Mouse (Mus musculus) ES-Bruce4 (cell line): ENCODE data around the gene Mab21l3. TPM values are rescaled to one million over a fixed set of nuclear protein-coding genes. Genes with fewer than 3 reads are reported as not detected.

Experiments
- H3K27ac ChIP-seq: 2 replicates; pipeline ENCODE4 v1.5.1; 2012; ENCODE audit warnings: low read length, inconsistent platforms; ENCODE audit not compliant: insufficient read depth
- H3K27me3 ChIP-seq: 2 replicates; pipeline ENCODE4 v1.6.1; 2012; ENCODE audit warnings: mild to moderate bottlenecking, low read length, inconsistent platforms; ENCODE audit not compliant: control insufficient read depth, poor library complexity, insufficient read depth, severe bottlenecking
- H3K36me3 ChIP-seq: 2 replicates; pipeline ENCODE4 v1.6.1; 2012; ENCODE audit warnings: inconsistent platforms, mild to moderate bottlenecking, low read length, moderate library complexity; ENCODE audit not compliant: control insufficient read depth, poor library complexity, insufficient read depth, severe bottlenecking
- H3K4me1 ChIP-seq: one replicate; pipeline ENCODE4 v1.8.1; 2011; ENCODE audit warnings: low read length; ENCODE audit not compliant: control insufficient read depth, insufficient read depth
- H3K4me3 ChIP-seq: 2 replicates; pipeline ENCODE4 v1.5.1; 2011; ENCODE audit warnings: low read depth, mild to moderate bottlenecking, low read length
- H3K9ac ChIP-seq: 2 replicates; pipeline ENCODE4 v1.6.1; 2012; ENCODE audit warnings: low read depth, mild to moderate bottlenecking, inconsistent platforms; ENCODE audit not compliant: poor library complexity, severe bottlenecking
- H3K9me3 ChIP-seq: replicated peaks from 2 replicates; pipeline ENCODE4 v1.6.1; 2012; ENCODE audit warnings: mild to moderate bottlenecking, low read length, inconsistent platforms; ENCODE audit not compliant: control insufficient read depth, poor library complexity, insufficient read depth, severe bottlenecking
- CTCF ChIP-seq: IDR thresholded peaks from one replicate; pipeline ENCODE4 v1.8.1; 2011; ENCODE audit warnings: low read depth, low read length
- EP300 ChIP-seq: IDR thresholded peaks from 2 replicates; pipeline ENCODE4 v1.6.1; 2011; ENCODE audit warnings: low read depth, low read length; ENCODE audit not compliant: insufficient read depth
- POLR2A ChIP-seq: IDR thresholded peaks from one replicate; pipeline ENCODE4 v1.8.1; 2011; ENCODE audit warnings: low read length; ENCODE audit not compliant: insufficient read depth
- polyA plus RNA-seq: library from polyadenylated mRNA; stranded (reverse); fragments of >200 nt; gene quantifications from 2 replicates; pipeline ENCODE4 v1.2.4, GENCODE M21; 2011; ENCODE audit warnings: low read depth; ENCODE audit not compliant: missing spikeins, insufficient read depth, insufficient read length

The Mab21l3 gene
- polyA plus RNA-seq, 1 experiment = 3.8 TPM

GRCm38 (mm10) chr3:101811931-101812330 lies 36.8 kb downstream of the Mab21l3 start:
- TF ChIP-seq EP300 (no peak), POLR2A (no peak), CTCF (no peak)
- Histone ChIP-seq H3K27ac (no peak overlapping the region), H3K9me3 (no peaks in the 10 kb centered on the region)

DNA sequence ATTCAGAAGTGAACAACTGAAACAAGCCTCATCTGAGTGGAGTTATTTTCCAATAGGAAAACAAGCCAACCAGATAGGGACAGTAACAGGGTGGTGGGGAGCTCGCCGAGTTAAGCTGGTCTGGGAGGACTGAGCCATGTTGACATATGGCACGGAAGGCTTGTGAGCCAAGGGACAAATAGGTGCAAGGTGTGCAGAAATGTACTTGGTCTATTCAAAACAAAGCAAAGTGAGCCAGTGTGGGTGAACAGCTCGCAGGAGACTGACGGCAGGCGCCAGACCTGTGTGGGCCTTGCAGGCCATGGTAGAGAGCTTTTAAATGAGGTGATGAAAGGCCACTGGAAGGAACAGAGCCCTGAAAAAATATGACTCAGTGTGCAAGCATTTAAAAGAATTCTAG lies 41.1 kb downstream of the Mab21l3 start:
- Histone ChIP-seq H3K27ac (no peak overlapping the region), H3K4me3 (no peak overlapping the region), H3K27me3 (no peaks in the 10 kb centered on the region), H3K4me1 (no peaks in the 10 kb centered on the region), H3K36me3 (no peaks in the 10 kb centered on the region), H3K9ac (no peak overlapping the region), H3K9me3 (no peaks in the 10 kb centered on the region)
- TF ChIP-seq EP300 = no peak
- TF ChIP-seq CTCF = no peak
- no peak for TF ChIP-seq POLR2A

More at GRCm38 (mm10) chr3:101811931-101812330, 36.8 kb downstream of the Mab21l3 start:
- H3K9ac ChIP-seq = no peak overlapping the region
- H3K36me3 ChIP-seq = no peaks in the 10 kb centered on the region
- H3K4me3 ChIP-seq = no peak overlapping the region
- no peaks in the 10 kb centered on the region for H3K27me3 ChIP-seq
- H3K4me1 ChIP-seq = no peaks in the 10 kb centered on the region

DNA sequence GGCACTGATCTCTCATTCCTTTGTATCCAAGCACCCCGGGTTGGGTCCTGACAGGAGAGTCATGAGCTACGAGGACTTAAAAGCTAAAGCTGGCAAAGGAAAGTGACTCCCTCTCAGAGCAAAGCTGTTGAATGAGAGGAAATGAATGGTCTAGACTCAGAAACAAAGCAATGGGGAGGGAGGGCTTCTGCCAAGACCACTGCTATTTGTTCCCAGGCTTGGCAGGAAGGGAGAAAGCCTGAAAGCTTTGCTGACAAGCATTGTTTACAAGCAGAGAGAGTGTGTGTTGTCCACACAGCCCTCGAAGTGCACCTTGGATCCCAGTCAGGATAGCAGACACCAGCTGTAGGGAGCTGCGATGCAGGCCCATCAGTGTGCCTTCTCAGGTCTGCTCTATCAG lies 41.8 kb downstream of the Mab21l3 start:
- Histone ChIP-seq H3K9ac (no peak overlapping the region), H3K4me1 (no peaks in the 10 kb centered on the region), H3K27me3 (no peaks in the 10 kb centered on the region), H3K27ac (no peak overlapping the region), H3K4me3 (no peak overlapping the region), H3K9me3 (no peaks in the 10 kb centered on the region), H3K36me3 (no peaks in the 10 kb centered on the region)
- TF ChIP-seq CTCF (no peak), POLR2A (no peak), EP300 (no peak)

DNA sequence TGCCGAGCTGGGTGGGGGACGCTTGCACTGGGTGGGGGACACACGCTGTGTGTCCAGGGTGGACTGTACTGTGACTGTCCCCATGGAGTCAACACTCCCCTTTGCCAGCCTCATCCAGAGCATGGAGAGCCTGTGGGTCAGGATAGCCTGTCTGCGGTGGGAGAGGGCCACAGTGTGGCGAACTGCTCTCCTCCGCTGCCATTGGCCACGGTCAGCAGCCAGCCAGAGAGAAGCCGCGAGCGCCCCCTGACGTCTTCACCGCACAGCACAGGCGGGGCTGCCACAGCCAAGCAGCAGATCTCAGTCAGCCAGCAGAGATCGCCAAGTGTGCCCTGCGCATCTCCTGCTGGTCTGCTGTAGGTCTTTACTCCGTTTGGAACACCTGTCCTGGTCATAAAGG lies 42.6 kb downstream of the Mab21l3 start:
- Histone ChIP-seq H3K9ac (no peak overlapping the region), H3K27ac (no peak overlapping the region), H3K27me3 (no peaks in the 10 kb centered on the region), H3K4me3 (no peak overlapping the region), H3K36me3 (no peaks in the 10 kb centered on the region), H3K4me1 (no peaks in the 10 kb centered on the region), H3K9me3 (no peaks in the 10 kb centered on the region)
- peak; percentile 94 for TF ChIP-seq CTCF
- TF ChIP-seq POLR2A = no peak
- peak; percentile 52; the same call in 1 of the 2 replicates for TF ChIP-seq EP300

DNA sequence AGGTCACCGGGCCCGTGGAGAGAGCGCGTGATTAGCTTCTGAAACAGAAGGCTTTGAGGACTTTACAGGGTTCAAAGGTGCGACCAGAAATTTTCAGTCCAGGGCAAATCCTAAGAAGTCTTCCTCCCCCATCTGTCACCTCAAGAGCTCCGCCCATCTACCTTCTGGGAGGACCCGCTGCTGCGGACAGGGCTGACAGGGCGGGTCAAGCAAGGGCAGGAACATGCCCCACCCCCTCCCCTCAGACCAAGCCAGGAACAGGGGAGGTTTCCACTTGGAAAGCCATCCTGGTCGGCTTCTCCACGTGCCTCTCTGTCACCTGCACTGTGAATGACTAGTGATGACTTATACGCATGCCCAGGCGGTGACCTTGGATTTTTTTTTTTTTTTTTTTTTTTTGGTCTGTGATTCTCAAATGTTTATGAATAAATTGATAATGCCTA lies 43.2 kb downstream of the Mab21l3 start:
- peak; percentile 64; the same call in 1 of the 2 replicates for TF ChIP-seq EP300
- no peak for TF ChIP-seq CTCF
- no peak for TF ChIP-seq POLR2A
- no peaks in the 10 kb centered on the region for H3K36me3 ChIP-seq
- H3K27ac ChIP-seq = no peak overlapping the region
- no peaks in the 10 kb centered on the region for H3K9me3 ChIP-seq
- H3K9ac ChIP-seq = no peak overlapping the region
- H3K27me3 ChIP-seq = no peaks in the 10 kb centered on the region
- H3K4me1 ChIP-seq = no peaks in the 10 kb centered on the region
- H3K4me3 ChIP-seq = no peak overlapping the region

GRCm38 (mm10) chr3:101804971-101805561 lies 43.7 kb downstream of the Mab21l3 start:
- H3K4me3 ChIP-seq = no peak overlapping the region
- no peak overlapping the region for H3K27ac ChIP-seq
- H3K9ac ChIP-seq = no peak overlapping the region
- TF ChIP-seq POLR2A (no peak), CTCF (no peak), EP300 (no peak)
- no peaks in the 10 kb centered on the region for H3K9me3 ChIP-seq
- no peaks in the 10 kb centered on the region for H3K27me3 ChIP-seq
- H3K36me3 ChIP-seq = no peaks in the 10 kb centered on the region
- no peaks in the 10 kb centered on the region for H3K4me1 ChIP-seq
